Mouse (Mus musculus): ENCODE measurements at regions not wholly inside any gene's neighbourhood (a gene's known extent, or its start where the extent isn't known, plus 50 kb on each side); places are given as distances from the start of the nearest gene placed in this dataset.

- TF ChIP-seq CTCF (IDR thresholded peaks at IDR 0.05; ENCODE audit: low read depth) (no peak), EP300 (IDR thresholded peaks at IDR 0.05; ENCODE audit: low read depth) (no peak)
Observed at GRCm38 (mm10) chr7:138620896-138621655, 223.5 kb upstream of the Tcerg1l start.

Measured in heart, postnatal 0 days (tissue).